Mouse (Mus musculus) heart, adult 9 months (tissue): ENCODE data around the gene Efl1.
"Not testable (repeated sequence)": the region's sequence is repeated elsewhere in the genome, so short reads cannot be mapped to it uniquely, and the experiment has no call there.

Source experiments
- DNase-seq, 2 experiments: peaks; one replicate each; pipeline ENCODE4 v3.0.0; 2022; ENCODE audit warnings: low spot score in 2 of 2

Efl1 gene

GRCm38 (mm10) chr7:82758521-82758920 lies 110.1 kb downstream of the Efl1 start:
- no peak for DNase-seq

GRCm38 (mm10) chr7:82759091-82759490 lies 110.7 kb downstream of the Efl1 start:
- DNase-seq, result no peak

GRCm38 (mm10) chr7:82764951-82765350 lies 116.5 kb downstream of the Efl1 start:
- no peak for DNase-seq

- DNase-seq, result no peak
Observed at GRCm38 (mm10) chr7:82766623-82767022, 118.2 kb downstream of the Efl1 start.

GRCm38 (mm10) chr7:82770207-82770606 lies 121.8 kb downstream of the Efl1 start:
- no peak for DNase-seq

GRCm38 (mm10) chr7:82770957-82771660 lies 122.7 kb downstream of the Efl1 start:
- not testable (repeated sequence) for DNase-seq

GRCm38 (mm10) chr7:82771661-82772021 lies 123.2 kb downstream of the Efl1 start:
- DNase-seq, result not testable (repeated sequence)

GRCm38 (mm10) chr7:82772481-82772880 lies 124.1 kb downstream of the Efl1 start:
- DNase-seq, result no peak

GRCm38 (mm10) chr7:82773150-82773549 lies 124.7 kb downstream of the Efl1 start:
- no peak for DNase-seq

- no peak for DNase-seq
Observed at GRCm38 (mm10) chr7:82773884-82774283, 125.5 kb downstream of the Efl1 start.

GRCm38 (mm10) chr7:82775090-82775489 lies 126.7 kb downstream of the Efl1 start:
- no peak for DNase-seq

- no peak for DNase-seq
Observed at GRCm38 (mm10) chr7:82783071-82783470, 134.7 kb downstream of the Efl1 start.

- DNase-seq, result no peak
Observed at GRCm38 (mm10) chr7:82783693-82784092, 135.3 kb downstream of the Efl1 start.

- no peak for DNase-seq
Observed at GRCm38 (mm10) chr7:82785335-82785934, 137.0 kb downstream of the Efl1 start.

- DNase-seq, result peak in 1 of 2 experiments; percentile 10
Observed at GRCm38 (mm10) chr7:82785970-82786647, 137.7 kb downstream of the Efl1 start.

- no peak for DNase-seq
Observed at GRCm38 (mm10) chr7:82792644-82793043, 144.2 kb downstream of the Efl1 start.

- DNase-seq, result no peak
Observed at GRCm38 (mm10) chr7:82793111-82793510, 144.7 kb downstream of the Efl1 start.

GRCm38 (mm10) chr7:82794542-82794941 lies 146.1 kb downstream of the Efl1 start:
- no peak for DNase-seq

GRCm38 (mm10) chr7:82802206-82802605 lies 153.8 kb downstream of the Efl1 start:
- no peak for DNase-seq

- DNase-seq, result no peak
Observed at GRCm38 (mm10) chr7:82808257-82808656, 159.8 kb downstream of the Efl1 start.

GRCm38 (mm10) chr7:82809126-82809525 lies 160.7 kb downstream of the Efl1 start:
- DNase-seq, result no peak

- no peak for DNase-seq
Observed at GRCm38 (mm10) chr7:82810799-82811139, 162.4 kb downstream of the Efl1 start.
